Mouse (Mus musculus): ENCODE results near the gene Gga1. TPM values are rescaled to one million over a fixed set of nuclear protein-coding genes. Genes with fewer than 3 reads are reported as not detected.

The Gga1 gene
- 58.3 and 63.1 TPM in 2 replicates for polyA plus RNA-seq (2015; fragmentation: Nextera tagmentation; extraction: Ambion mirVana)

GRCm38 (mm10) chr15:78876991-78877809 is at the start of gene Gga1:
Gene Gga1, plus strand, starts transcription at chr15:78877190.
- ATAC-seq (ENCODE audit: low read depth): peak; percentile 89
- H3K4me1 ChIP-seq (replicated peaks; ENCODE audit: control insufficient read depth, insufficient read depth, low read length): peaks cover 28% of the 10 kb centered on the region
- no peaks in the 10 kb centered on the region for H3K9me3 ChIP-seq (ENCODE audit: control insufficient read depth, low read length)
- peak within 1 kb of the TSS; percentile 99 for H3K27ac ChIP-seq (ENCODE audit: low read length)
- peak within 1 kb of the TSS; percentile 87 for H3K9ac ChIP-seq (ENCODE audit: low read length)
- H3K27me3 ChIP-seq (ENCODE audit: control insufficient read depth, insufficient read depth, low read depth, low read length): no peaks in the 10 kb centered on the region
- WGBS: 2% methylated on average over 30 of the region's 95 CpGs
- H3K4me2 ChIP-seq (ENCODE audit: low read depth, low read length): peak within 1 kb of the TSS; percentile 82
- peaks cover 8% of the 10 kb centered on the region for H3K36me3 ChIP-seq (ENCODE audit: control insufficient read depth, insufficient read depth, low read length)
- peak within 1 kb of the TSS; percentile 79 for H3K4me3 ChIP-seq (ENCODE audit: low read length)

DNA sequence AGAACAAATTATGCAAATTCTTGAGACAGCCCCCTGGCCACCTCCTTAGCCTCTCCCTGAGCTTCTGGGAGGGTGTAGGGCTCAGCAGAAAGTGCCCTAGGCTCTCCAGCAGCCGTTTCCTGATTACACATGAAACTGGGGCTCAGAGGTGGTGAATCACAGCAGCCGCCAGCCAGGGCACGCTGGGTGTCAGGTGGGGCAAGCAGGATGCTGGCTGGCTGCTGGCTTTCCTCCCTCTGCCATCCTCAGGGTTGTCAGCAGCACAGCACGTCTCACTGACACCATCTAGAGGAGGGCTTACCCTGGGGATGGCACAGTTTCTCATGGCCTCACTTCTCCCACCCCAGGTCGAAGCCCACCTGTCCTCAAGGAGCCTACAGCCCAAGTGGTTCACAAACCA is 48.7 kb upstream of the Gga1 start:
- no peak for ATAC-seq (ENCODE audit: low read depth)
- Histone ChIP-seq H3K27me3 (ENCODE audit: control insufficient read depth, insufficient read depth, low read depth, low read length) (no peaks in the 10 kb centered on the region), H3K4me3 (ENCODE audit: low read length) (no peak overlapping the region), H3K4me2 (ENCODE audit: low read depth, low read length) (no peak overlapping the region), H3K27ac (ENCODE audit: low read length) (peak overlapping the region; percentile 47), H3K9ac (ENCODE audit: low read length) (0 out of 2 replicates have a peak overlapping the region, but pooled peaks have one; percentile 14), H3K4me1 (replicated peaks; ENCODE audit: control insufficient read depth, insufficient read depth, low read length) (peaks cover 31% of the 10 kb centered on the region), H3K36me3 (ENCODE audit: control insufficient read depth, insufficient read depth, low read length) (no peaks in the 10 kb centered on the region), H3K9me3 (ENCODE audit: control insufficient read depth, low read length) (no peaks in the 10 kb centered on the region)
- 15% methylated on average over 5 of the region's 5 CpGs for WGBS

- no peak overlapping the region for H3K9ac ChIP-seq (ENCODE audit: low read length)
- WGBS: 76% methylated on average over 1 of the region's 1 CpGs
- H3K27ac ChIP-seq (ENCODE audit: low read length): no peak overlapping the region
- no peaks in the 10 kb centered on the region for H3K36me3 ChIP-seq (ENCODE audit: control insufficient read depth, insufficient read depth, low read length)
- no peak overlapping the region for H3K4me2 ChIP-seq (ENCODE audit: low read depth, low read length)
- no peak overlapping the region for H3K4me3 ChIP-seq (ENCODE audit: low read length)
- H3K4me1 ChIP-seq (replicated peaks; ENCODE audit: control insufficient read depth, insufficient read depth, low read length): peaks cover 45% of the 10 kb centered on the region
- H3K27me3 ChIP-seq (ENCODE audit: control insufficient read depth, insufficient read depth, low read depth, low read length): no peaks in the 10 kb centered on the region
- ATAC-seq (ENCODE audit: low read depth): no peak
- no peaks in the 10 kb centered on the region for H3K9me3 ChIP-seq (ENCODE audit: control insufficient read depth, low read length)
Measured at GRCm38 (mm10) chr15:78829636-78830035, 47.4 kb upstream of the Gga1 start.

GRCm38 (mm10) chr15:78830742-78831719 is 46.0 kb upstream of the Gga1 start:
- peak overlapping the region; percentile 63 for H3K9ac ChIP-seq (ENCODE audit: low read length)
- H3K4me3 ChIP-seq (ENCODE audit: low read length): no peak overlapping the region
- WGBS: 47% methylated on average over 10 of the region's 10 CpGs
- H3K9me3 ChIP-seq (ENCODE audit: control insufficient read depth, low read length): no peaks in the 10 kb centered on the region
- H3K36me3 ChIP-seq (ENCODE audit: control insufficient read depth, insufficient read depth, low read length): no peaks in the 10 kb centered on the region
- peaks cover 59% of the 10 kb centered on the region for H3K4me1 ChIP-seq (replicated peaks; ENCODE audit: control insufficient read depth, insufficient read depth, low read length)
- no peaks in the 10 kb centered on the region for H3K27me3 ChIP-seq (ENCODE audit: control insufficient read depth, insufficient read depth, low read depth, low read length)
- H3K4me2 ChIP-seq (ENCODE audit: low read depth, low read length): peak overlapping the region; percentile 51
- ATAC-seq (ENCODE audit: low read depth): no peak
- peak overlapping the region; percentile 97 for H3K27ac ChIP-seq (ENCODE audit: low read length)

DNA sequence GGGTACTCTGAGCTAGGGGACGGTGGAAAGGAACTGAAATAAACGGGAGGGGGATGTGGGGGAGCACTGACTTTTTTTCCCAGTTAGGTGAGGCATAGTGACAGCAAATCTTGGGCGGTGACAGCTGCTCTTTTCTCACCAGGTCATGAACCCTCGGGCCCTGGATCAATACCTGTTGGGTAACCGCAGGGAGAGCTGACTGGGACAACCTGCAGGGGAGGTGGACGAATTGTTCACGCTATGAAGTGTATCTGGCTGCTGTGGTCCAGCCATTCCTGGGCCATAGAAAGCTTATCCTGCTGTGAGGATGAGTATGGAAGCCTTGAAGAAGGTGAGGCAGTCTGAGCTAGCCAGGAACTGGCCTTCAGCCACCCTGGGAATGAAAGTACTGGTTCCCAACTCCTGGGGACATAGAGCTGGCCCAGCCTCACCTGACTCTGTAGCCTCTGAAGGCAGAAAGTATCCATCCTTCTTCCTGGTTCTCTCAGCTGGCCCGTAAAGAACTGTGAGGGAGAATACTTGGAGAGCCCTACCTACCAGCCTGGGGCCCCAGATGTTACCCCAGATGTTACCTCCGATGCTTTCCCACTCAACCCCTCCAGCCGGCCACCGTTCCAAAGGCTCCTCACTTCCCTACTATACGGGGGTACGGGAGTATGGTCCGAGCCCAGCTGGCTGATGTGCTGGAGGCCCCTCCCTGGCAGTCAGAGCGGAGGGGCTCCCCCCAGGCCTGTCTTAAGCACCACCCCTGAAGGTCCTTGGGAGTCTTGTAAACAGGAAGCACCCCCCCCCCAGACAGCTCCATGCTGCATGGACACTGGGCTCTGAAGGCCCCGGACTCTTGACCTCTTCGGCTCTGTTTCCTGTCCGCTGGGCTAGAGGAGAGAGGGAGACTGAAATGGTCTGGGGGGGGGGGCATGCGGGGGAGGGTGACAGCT is 45.0 kb upstream of the Gga1 start:
- H3K4me1 ChIP-seq (replicated peaks; ENCODE audit: control insufficient read depth, insufficient read depth, low read length): peaks cover 68% of the 10 kb centered on the region
- ATAC-seq (ENCODE audit: low read depth): peak; percentile 81
- no peaks in the 10 kb centered on the region for H3K36me3 ChIP-seq (ENCODE audit: control insufficient read depth, insufficient read depth, low read length)
- H3K4me2 ChIP-seq (ENCODE audit: low read depth, low read length): peak overlapping the region; percentile 51
- H3K4me3 ChIP-seq (ENCODE audit: low read length): peak overlapping the region; percentile 44
- H3K27ac ChIP-seq (ENCODE audit: low read length): peak overlapping the region; percentile 97
- WGBS: 34% methylated on average over 18 of the region's 19 CpGs
- no peaks in the 10 kb centered on the region for H3K27me3 ChIP-seq (ENCODE audit: control insufficient read depth, insufficient read depth, low read depth, low read length)
- H3K9me3 ChIP-seq (ENCODE audit: control insufficient read depth, low read length): no peaks in the 10 kb centered on the region
- H3K9ac ChIP-seq (ENCODE audit: low read length): peak overlapping the region; percentile 63

- H3K27me3 ChIP-seq (ENCODE audit: control insufficient read depth, insufficient read depth, low read depth, low read length): no peaks in the 10 kb centered on the region
- H3K27ac ChIP-seq (ENCODE audit: low read length): peak overlapping the region; percentile 97
- ATAC-seq (ENCODE audit: low read depth): peak; percentile 74
- no peaks in the 10 kb centered on the region for H3K9me3 ChIP-seq (ENCODE audit: control insufficient read depth, low read length)
- H3K4me3 ChIP-seq (ENCODE audit: low read length): peak overlapping the region; percentile 44; the same call in 1 of the 2 replicates
- no peaks in the 10 kb centered on the region for H3K36me3 ChIP-seq (ENCODE audit: control insufficient read depth, insufficient read depth, low read length)
- 12% methylated on average over 14 of the region's 14 CpGs for WGBS
- H3K9ac ChIP-seq (ENCODE audit: low read length): peak overlapping the region; percentile 63
- peaks cover 68% of the 10 kb centered on the region for H3K4me1 ChIP-seq (replicated peaks; ENCODE audit: control insufficient read depth, insufficient read depth, low read length)
- peak overlapping the region; percentile 51 for H3K4me2 ChIP-seq (ENCODE audit: low read depth, low read length)
Measured at GRCm38 (mm10) chr15:78832701-78833123, 44.3 kb upstream of the Gga1 start.

DNA sequence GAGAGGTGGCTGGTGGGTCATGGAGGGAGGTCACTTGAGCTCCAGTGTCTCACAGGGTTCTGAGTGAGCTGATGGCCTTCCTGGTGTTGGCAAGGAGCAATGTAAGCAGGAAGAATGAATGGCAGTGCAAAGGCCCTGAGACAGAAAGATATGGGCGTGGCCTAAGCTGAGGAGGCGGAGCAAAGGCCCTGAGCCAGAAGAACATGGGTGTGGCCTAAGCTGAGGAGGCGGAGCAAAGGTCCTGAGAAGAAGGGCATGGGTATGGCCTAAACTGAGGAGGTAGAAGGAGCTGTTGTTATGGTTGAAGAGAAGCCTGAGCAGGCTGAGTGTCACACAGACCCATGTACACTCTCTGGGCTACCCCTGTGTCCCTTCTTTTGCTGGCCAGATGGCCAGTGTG is 43.4 kb upstream of the Gga1 start:
- no peak overlapping the region for H3K4me3 ChIP-seq (ENCODE audit: low read length)
- no peaks in the 10 kb centered on the region for H3K27me3 ChIP-seq (ENCODE audit: control insufficient read depth, insufficient read depth, low read depth, low read length)
- no peaks in the 10 kb centered on the region for H3K36me3 ChIP-seq (ENCODE audit: control insufficient read depth, insufficient read depth, low read length)
- peaks cover 63% of the 10 kb centered on the region for H3K4me1 ChIP-seq (replicated peaks; ENCODE audit: control insufficient read depth, insufficient read depth, low read length)
- H3K9me3 ChIP-seq (ENCODE audit: control insufficient read depth, low read length): no peaks in the 10 kb centered on the region
- ATAC-seq (ENCODE audit: low read depth): no peak
- WGBS: 87% methylated on average over 3 of the region's 3 CpGs
- peak overlapping the region; percentile 97 for H3K27ac ChIP-seq (ENCODE audit: low read length)
- peak overlapping the region; percentile 63; the same call in 1 of the 2 replicates for H3K9ac ChIP-seq (ENCODE audit: low read length)
- H3K4me2 ChIP-seq (ENCODE audit: low read depth, low read length): no peak overlapping the region

DNA sequence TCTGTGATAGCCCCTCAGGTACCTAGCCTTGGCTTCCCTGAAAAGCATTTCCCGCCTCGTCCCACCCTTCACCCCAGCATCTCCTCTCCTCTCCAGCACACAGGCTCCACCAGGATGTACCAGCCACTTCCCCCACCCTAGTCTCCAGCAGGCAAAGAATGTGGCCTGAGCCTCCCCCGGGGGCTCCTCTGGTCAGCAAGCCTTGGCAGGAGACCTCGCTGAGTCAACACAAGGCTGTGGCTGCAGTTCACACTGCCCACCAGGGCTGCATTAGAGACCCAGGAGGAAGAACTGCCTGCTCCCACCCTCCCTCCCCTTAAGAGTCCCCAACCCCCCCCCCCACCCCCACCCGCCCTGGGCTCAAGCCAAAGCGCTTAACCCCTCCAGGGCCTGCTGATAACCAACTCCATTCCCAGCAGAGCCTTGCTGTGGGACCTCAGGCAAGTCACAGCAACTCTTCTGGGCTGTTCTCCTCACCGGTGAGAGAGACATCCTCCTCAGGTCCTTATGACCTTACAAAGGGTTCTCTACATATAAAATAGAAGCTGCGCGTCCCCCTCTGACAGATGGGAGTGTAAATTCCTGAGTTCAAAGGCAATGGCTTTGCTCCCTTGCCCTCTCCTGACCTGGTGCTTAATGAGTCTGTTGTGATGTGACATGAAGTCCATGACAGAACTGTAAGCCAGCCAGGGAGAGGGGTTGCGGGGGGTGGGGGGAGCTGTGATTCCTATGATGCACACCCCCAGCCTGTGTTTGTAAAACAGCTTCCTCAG is 42.6 kb upstream of the Gga1 start:
- peak; percentile 40 for ATAC-seq (ENCODE audit: low read depth)

More for the DNA sequence above, 42.6 kb upstream of the Gga1 start:
- Histone ChIP-seq H3K9ac (ENCODE audit: low read length) (peak overlapping the region; percentile 60), H3K9me3 (ENCODE audit: control insufficient read depth, low read length) (no peaks in the 10 kb centered on the region), H3K27ac (ENCODE audit: low read length) (peak overlapping the region; percentile 97), H3K36me3 (ENCODE audit: control insufficient read depth, insufficient read depth, low read length) (no peaks in the 10 kb centered on the region), H3K4me1 (replicated peaks; ENCODE audit: control insufficient read depth, insufficient read depth, low read length) (peaks cover 67% of the 10 kb centered on the region), H3K27me3 (ENCODE audit: control insufficient read depth, insufficient read depth, low read depth, low read length) (no peaks in the 10 kb centered on the region), H3K4me2 (ENCODE audit: low read depth, low read length) (peak overlapping the region; percentile 18; the same call in 1 of the 2 replicates), H3K4me3 (ENCODE audit: low read length) (no peak overlapping the region)
- WGBS: 12% methylated on average over 10 of the region's 10 CpGs
